Mouse (Mus musculus) Patski (cell line): ENCODE measurements around the gene Sit1. TPM values are rescaled to one million over a fixed set of nuclear protein-coding genes. Genes with fewer than 3 reads are reported as not detected.

Source experiments
- ATAC-seq: fragments of 100-300 bp; one replicate; pipeline ENCODE4 v1.8.0; 2021
- CTCF ChIA-PET: fragments of 350-600 bp; sonication (Branson Sonifier 250); formaldehyde crosslinking; loops from one replicate; lab custom pipeline; 2022; ENCODE audit warnings: inconsistent platforms; lab: Charles Lee
- POLR2A ChIA-PET: fragments of 350-600 bp; sonication (Branson Sonifier 250); formaldehyde crosslinking; loops from one replicate; lab custom pipeline; 2022; ENCODE audit warnings: antibody characterized with exemption, inconsistent platforms; lab: Charles Lee
- DNase-seq: peaks from one replicate; pipeline ENCODE4 v3.0.0-alpha.2; 2011; ENCODE audit warnings: low read depth, low spot score
- H3K27me3 ChIP-seq: fragments of 371-371 bp; one replicate; pipeline ENCODE4 v1.5.1; 2021
- CTCF ChIP-seq: fragments of 100-300 bp; IDR thresholded peaks from one replicate; pipeline ENCODE4 v1.5.1; 2021
- in situ Hi-C: fragments of 300-500 bp; cut with MboI; formaldehyde crosslinking; loops from 3 replicates; pipeline ENCODE4 v1.11.1; 2018; ENCODE audit warnings: low pct_unique_long_range_greater_than_20kb, mixed read lengths
- polyA plus RNA-seq: library from polyadenylated mRNA; unstranded; gene quantifications from one replicate; pipeline ENCODE4 v1.2.3, GENCODE M21; 2021

Gene Sit1
- polyA plus RNA-seq, 1 experiment from 2014 or later: not detected

GRCm38 (mm10) chr4:43513300-43513699 lies 29.8 kb upstream of the Sit1 start:
- in situ Hi-C loops: no loop called here
- no peak for TF ChIP-seq CTCF
- DNase-seq (no peak), ATAC-seq (no peak)
- ChIA-PET POLR2A (no interaction called here), CTCF (interaction anchor here (2.0 kb wide), 1 partner anchor 18 kb away, joined by 5 read pairs; no protein-coding TSS in a partner anchor)
- H3K27me3 ChIP-seq: no peaks in the 10 kb centered on the region

- CTCF ChIA-PET: interaction anchor here (2.0 kb wide), 1 partner anchor 18 kb away, joined by 5 read pairs; no protein-coding TSS in a partner anchor
- no peaks in the 10 kb centered on the region for H3K27me3 ChIP-seq
- ATAC-seq: no peak
- DNase-seq: no peak
- in situ Hi-C loops: no loop called here
- POLR2A ChIA-PET: no interaction called here
- TF ChIP-seq CTCF: no peak
These were observed 29.1 kb upstream of the Sit1 start for GRCm38 (mm10) chr4:43512653-43513052.

GRCm38 (mm10) chr4:43511675-43512454 lies 28.3 kb upstream of the Sit1 start:
- CTCF ChIA-PET: interaction anchor here (2.0 kb wide), 1 partner anchor 19 kb away, joined by 5 read pairs; no protein-coding TSS in a partner anchor

GRCm38 (mm10) chr4:43509109-43509508 lies 25.6 kb upstream of the Sit1 start:
- CTCF ChIA-PET: no interaction called here

More at GRCm38 (mm10) chr4:43511675-43512454, 28.3 kb upstream of the Sit1 start:
- POLR2A ChIA-PET: no interaction called here
- DNase-seq: no peak
- in situ Hi-C loops: no loop called here
- H3K27me3 ChIP-seq: no peaks in the 10 kb centered on the region
- ATAC-seq: no peak
- TF ChIP-seq CTCF: no peak

GRCm38 (mm10) chr4:43508666-43508997 lies 25.1 kb upstream of the Sit1 start:
- DNase-seq (no peak), ATAC-seq (no peak)
- CTCF ChIA-PET: no interaction called here
- POLR2A ChIA-PET: no interaction called here
- in situ Hi-C loops: no loop called here
- no peaks in the 10 kb centered on the region for H3K27me3 ChIP-seq
- TF ChIP-seq CTCF: no peak

More at GRCm38 (mm10) chr4:43509109-43509508, 25.6 kb upstream of the Sit1 start:
- no peak for TF ChIP-seq CTCF
- DNase-seq (no peak), ATAC-seq (no peak)
- POLR2A ChIA-PET: no interaction called here
- in situ Hi-C loops: no loop called here
- no peaks in the 10 kb centered on the region for H3K27me3 ChIP-seq

- DNase-seq (no peak), ATAC-seq (no peak)
- no peak for TF ChIP-seq CTCF
- ChIA-PET POLR2A (no interaction called here), CTCF (interaction anchor here (1.6 kb wide), 1 partner anchor 9 kb away, joined by 4 read pairs; the partner anchor contains the start of gene Arhgef39)
- no peaks in the 10 kb centered on the region for H3K27me3 ChIP-seq
- in situ Hi-C loops: no loop called here
These were observed 24.6 kb upstream of the Sit1 start for GRCm38 (mm10) chr4:43507938-43508665.

GRCm38 (mm10) chr4:43506536-43507185 lies 23.1 kb upstream of the Sit1 start, which contains the start of gene Car9:
TSS of gene Car9 (plus strand) at chr4:43506966.
- H3K27me3 ChIP-seq: no peaks in the 10 kb centered on the region
- ChIA-PET POLR2A (interaction anchor here (0.5 to 1.7 kb wide), 2 partner anchors 13 to 435 kb away, joined by 3 to 5 read pairs; no protein-coding TSS in a partner anchor), CTCF (interaction anchor here (1.6 kb wide), 1 partner anchor 8 kb away, joined by 4 read pairs; the partner anchor contains the start of gene Arhgef39)
- in situ Hi-C loops: no loop called here
- TF ChIP-seq CTCF: no peak
- ATAC-seq (no peak), DNase-seq (no peak)

GRCm38 (mm10) chr4:43506074-43506473 lies 22.5 kb upstream of the Sit1 start:
- in situ Hi-C loops: no loop called here
- ChIA-PET CTCF (no interaction called here), POLR2A (interaction anchor here (1.7 kb wide), 1 partner anchor 12 kb away, joined by 3 read pairs; no protein-coding TSS in a partner anchor)
- TF ChIP-seq CTCF: no peak
- DNase-seq (no peak), ATAC-seq (no peak)
- H3K27me3 ChIP-seq: no peaks in the 10 kb centered on the region

GRCm38 (mm10) chr4:43504269-43504668 lies 20.7 kb upstream of the Sit1 start:
- CTCF ChIA-PET: no interaction called here
- no peaks in the 10 kb centered on the region for H3K27me3 ChIP-seq
- POLR2A ChIA-PET: no interaction called here
- ATAC-seq (no peak), DNase-seq (no peak)
- in situ Hi-C loops: no loop called here
- no peak for TF ChIP-seq CTCF

- H3K27me3 ChIP-seq: no peaks in the 10 kb centered on the region
- DNase-seq (no peak), ATAC-seq (no peak)
- in situ Hi-C loops: no loop called here
- no peak for TF ChIP-seq CTCF
- ChIA-PET POLR2A (no interaction called here), CTCF (no interaction called here)
These were observed 20.0 kb upstream of the Sit1 start for GRCm38 (mm10) chr4:43503506-43503905.
